Mouse (Mus musculus): ENCODE results near the gene Mrtfa. TPM values are rescaled to one million over a fixed set of nuclear protein-coding genes. Genes with fewer than 3 reads are reported as not detected.

The Mrtfa gene
- polyA plus RNA-seq, 1 experiment from 2014 or later, result 22.9 TPM

DNA sequence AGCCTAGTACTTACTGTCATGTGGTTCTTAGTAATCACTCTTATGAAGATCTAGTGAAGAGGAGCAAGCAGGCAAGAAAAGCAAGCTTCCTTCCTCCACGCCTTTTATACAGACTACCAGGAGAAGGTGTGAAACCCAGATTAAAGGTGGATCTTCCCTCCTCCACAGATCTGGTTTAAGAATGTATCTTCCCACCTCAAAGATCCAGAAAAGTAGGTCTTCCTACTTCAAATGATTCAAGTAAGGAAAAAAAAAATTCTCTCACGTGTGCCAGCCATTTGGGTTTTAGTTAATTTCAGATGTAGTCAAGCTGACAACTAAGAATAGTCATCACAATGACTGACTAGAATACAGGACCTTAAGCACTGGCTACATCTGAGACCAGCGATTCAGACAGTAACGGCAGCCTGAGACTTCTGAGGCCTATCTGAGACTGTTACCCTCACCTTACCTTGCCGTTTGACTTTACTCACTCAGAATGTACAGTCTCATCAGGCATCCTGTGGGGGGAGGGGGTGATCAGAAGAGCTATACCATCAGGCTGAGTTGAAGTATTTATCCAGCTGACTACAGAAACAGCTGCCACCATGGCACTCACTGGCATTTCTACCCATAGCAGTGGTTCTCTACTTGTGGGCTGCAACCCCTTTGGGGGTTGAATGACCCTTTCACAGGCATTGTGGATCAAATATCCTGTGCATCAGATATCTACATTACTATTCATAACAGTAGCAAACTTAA is 121.7 kb downstream of the Mrtfa start:
- Histone ChIP-seq H3K9me3 (no peaks in the 10 kb centered on the region), H3K36me3 (peaks cover 3% of the 10 kb centered on the region; the same call in 1 of the 2 replicates), H3K4me1 (replicated peaks) (no peaks in the 10 kb centered on the region), H3K4me2 (no peak overlapping the region), H3K4me3 (no peak overlapping the region), H3K27ac (no peak overlapping the region), H3K27me3 (no peaks in the 10 kb centered on the region), H3K9ac (no peak overlapping the region)
- ATAC-seq (ENCODE audit: low FRiP score), result no peak
- WGBS, result 95% methylated on average over 5 of the region's 5 CpGs

DNA sequence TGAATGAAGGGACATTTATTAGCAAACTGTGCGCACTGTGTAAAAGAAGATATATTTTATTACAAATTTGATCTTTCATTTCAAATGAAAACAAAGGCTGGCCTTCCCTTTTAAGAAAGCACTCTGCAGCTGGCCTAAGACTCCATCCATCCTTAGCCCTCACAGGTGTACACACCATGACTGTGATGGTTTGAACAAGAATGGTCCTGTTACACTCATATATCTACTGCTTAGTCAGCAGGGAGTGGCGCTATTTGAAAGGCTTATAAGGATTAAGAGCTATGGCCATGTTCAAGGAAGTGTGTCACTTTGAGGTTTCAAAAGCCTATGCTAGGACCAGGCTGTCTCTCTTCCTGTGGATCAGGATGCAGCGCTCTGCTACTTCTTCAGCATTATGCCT is 122.8 kb downstream of the Mrtfa start:
- ATAC-seq (ENCODE audit: low FRiP score), result no peak
- Histone ChIP-seq H3K4me2 (no peak overlapping the region), H3K27me3 (no peaks in the 10 kb centered on the region), H3K36me3 (peaks cover 3% of the 10 kb centered on the region; the same call in 1 of the 2 replicates), H3K9me3 (no peaks in the 10 kb centered on the region), H3K4me3 (no peak overlapping the region), H3K4me1 (replicated peaks) (peaks cover 4% of the 10 kb centered on the region), H3K9ac (no peak overlapping the region), H3K27ac (no peak overlapping the region)
- 97% methylated on average over 3 of the region's 3 CpGs for WGBS

DNA sequence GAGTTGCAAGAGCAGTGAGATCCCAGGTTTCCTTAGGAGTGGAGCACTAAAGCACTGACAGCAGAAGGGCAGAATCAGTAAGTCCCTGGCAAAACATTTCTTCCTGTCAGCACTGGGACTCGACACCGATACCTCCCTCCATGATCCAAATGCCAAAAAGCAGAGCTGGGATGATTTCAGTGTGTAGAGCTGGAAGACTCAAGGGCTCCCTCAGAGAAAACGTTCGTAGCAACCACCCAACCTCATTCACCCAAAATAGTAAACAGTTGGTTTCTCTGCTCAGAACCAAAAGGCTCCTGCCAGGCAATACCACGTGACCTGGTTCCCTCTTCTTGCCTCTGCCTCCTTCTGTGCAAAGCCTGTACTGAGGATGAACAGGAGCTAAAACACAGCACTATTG is 123.6 kb downstream of the Mrtfa start:
- no peak for ATAC-seq (ENCODE audit: low FRiP score)
- no peaks in the 10 kb centered on the region for H3K9me3 ChIP-seq
- H3K9ac ChIP-seq, result no peak overlapping the region
- no peak overlapping the region for H3K27ac ChIP-seq
- no peaks in the 10 kb centered on the region for H3K27me3 ChIP-seq
- H3K4me1 ChIP-seq (replicated peaks), result peaks cover 11% of the 10 kb centered on the region
- peaks cover 3% of the 10 kb centered on the region; the same call in 1 of the 2 replicates for H3K36me3 ChIP-seq
- no peak overlapping the region for H3K4me3 ChIP-seq
- no peak overlapping the region for H3K4me2 ChIP-seq
- 84% methylated on average over 5 of the region's 5 CpGs for WGBS

DNA sequence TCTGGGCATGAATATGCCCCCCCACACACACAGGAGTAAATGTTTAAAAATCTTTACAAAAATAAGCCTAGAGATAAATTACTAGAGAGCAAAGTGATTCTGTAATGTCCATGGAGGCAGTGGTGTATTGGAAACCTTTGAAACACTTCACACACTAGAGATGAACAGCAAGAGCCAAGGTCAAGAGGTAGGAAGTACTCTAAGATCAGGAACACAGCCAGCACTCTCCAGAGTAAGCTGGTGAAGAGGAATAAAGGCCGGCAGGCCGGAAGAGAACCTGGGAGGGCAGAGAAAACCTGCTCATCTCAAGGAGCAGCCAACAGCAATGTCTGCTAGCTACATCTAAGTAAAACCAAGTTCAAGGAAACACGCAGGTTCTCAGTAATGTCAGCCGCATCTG is 125.9 kb downstream of the Mrtfa start:
- no peak overlapping the region for H3K9ac ChIP-seq
- 97% methylated on average over 4 of the region's 4 CpGs for WGBS
- no peak overlapping the region for H3K4me2 ChIP-seq
- no peak overlapping the region for H3K4me3 ChIP-seq
- H3K36me3 ChIP-seq, result peaks cover 3% of the 10 kb centered on the region; the same call in 1 of the 2 replicates
- H3K4me1 ChIP-seq (replicated peaks), result peaks cover 16% of the 10 kb centered on the region
- no peak for ATAC-seq (ENCODE audit: low FRiP score)
- no peaks in the 10 kb centered on the region for H3K27me3 ChIP-seq
- H3K27ac ChIP-seq, result no peak overlapping the region
- no peaks in the 10 kb centered on the region for H3K9me3 ChIP-seq

DNA sequence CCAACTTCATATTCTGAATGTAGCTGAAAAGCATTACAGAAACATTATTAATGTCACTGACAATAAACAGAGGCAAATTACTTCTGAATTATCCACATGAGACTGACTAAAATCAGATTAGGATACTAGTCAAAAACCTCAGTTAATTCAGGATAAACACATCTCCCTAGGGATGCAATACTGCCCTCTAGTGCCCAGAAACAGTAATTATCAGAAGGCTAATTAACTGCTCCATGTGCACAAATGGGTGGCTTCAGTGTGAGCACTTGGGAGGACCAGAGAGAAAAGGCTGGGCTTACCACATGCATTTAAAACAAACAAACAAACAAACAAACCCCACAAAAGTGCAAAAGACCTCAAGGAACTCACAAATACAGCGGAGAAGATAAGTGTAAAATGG is 126.4 kb downstream of the Mrtfa start:
- no peak overlapping the region for H3K9ac ChIP-seq
- no peak overlapping the region for H3K27ac ChIP-seq
- peaks cover 3% of the 10 kb centered on the region; the same call in 1 of the 2 replicates for H3K36me3 ChIP-seq
- H3K9me3 ChIP-seq, result no peaks in the 10 kb centered on the region
- H3K27me3 ChIP-seq, result no peaks in the 10 kb centered on the region
- no peak for ATAC-seq (ENCODE audit: low FRiP score)
- no peak overlapping the region for H3K4me3 ChIP-seq
- 42% methylated on average over 1 of the region's 1 CpGs for WGBS
- peaks cover 16% of the 10 kb centered on the region for H3K4me1 ChIP-seq (replicated peaks)
- no peak overlapping the region for H3K4me2 ChIP-seq

DNA sequence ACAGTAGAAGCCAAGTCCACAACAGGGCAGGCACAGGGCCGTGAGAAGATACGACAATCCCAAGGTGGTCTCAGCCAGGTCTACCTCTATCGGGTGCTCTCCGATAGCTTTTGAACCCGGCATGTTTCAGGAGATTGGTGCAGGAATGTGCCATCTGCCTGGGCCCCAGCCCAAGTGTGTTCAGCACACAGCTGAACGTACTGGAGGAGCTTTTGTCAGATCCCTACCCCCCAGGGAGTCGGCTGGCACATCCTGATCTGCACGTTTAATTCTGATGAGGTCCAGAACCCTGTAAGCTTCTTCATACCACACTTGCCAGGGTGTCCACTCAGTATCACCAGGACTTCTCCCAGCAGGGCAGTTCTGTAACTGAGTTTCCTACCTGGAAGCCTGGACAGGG is 127.9 kb downstream of the Mrtfa start:
- H3K4me1 ChIP-seq (replicated peaks), result peaks cover 16% of the 10 kb centered on the region
- 54% methylated on average over 8 of the region's 8 CpGs for WGBS
- no peak overlapping the region for H3K9ac ChIP-seq
- ATAC-seq (ENCODE audit: low FRiP score), result no peak
- no peak overlapping the region for H3K4me3 ChIP-seq
- no peak overlapping the region for H3K4me2 ChIP-seq
- peak overlapping the region; percentile 30; the same call in 1 of the 2 replicates for H3K27ac ChIP-seq
- no peaks in the 10 kb centered on the region for H3K27me3 ChIP-seq
- no peaks in the 10 kb centered on the region for H3K36me3 ChIP-seq
- no peaks in the 10 kb centered on the region for H3K9me3 ChIP-seq

DNA sequence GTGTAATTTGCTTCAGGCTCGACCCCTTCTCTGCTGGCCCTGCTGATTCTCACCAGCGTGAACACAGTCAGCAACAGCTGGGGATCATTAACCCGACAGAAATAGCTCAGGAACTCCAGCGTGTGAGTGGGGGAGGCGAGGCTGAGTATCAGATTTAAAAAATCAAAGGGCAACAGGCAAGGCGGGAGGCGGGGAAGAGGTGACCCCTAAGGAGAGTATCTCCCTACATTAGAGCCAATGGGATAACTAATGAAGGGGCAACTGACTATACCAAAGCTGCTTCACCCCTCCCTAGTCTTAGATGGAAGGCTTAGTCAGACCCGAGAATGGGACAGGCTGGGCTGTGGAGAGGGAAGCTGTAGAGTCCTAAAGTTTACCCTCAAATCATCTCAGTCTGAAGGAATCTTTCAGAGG is 128.4 kb downstream of the Mrtfa start:
- no peaks in the 10 kb centered on the region for H3K9me3 ChIP-seq
- peak overlapping the region; percentile 30; the same call in 1 of the 2 replicates for H3K27ac ChIP-seq
- H3K9ac ChIP-seq, result no peak overlapping the region
- no peaks in the 10 kb centered on the region for H3K27me3 ChIP-seq
- no peak for ATAC-seq (ENCODE audit: low FRiP score)
- no peak overlapping the region for H3K4me2 ChIP-seq
- no peaks in the 10 kb centered on the region for H3K36me3 ChIP-seq
- 29% methylated on average over 8 of the region's 8 CpGs for WGBS
- no peak overlapping the region for H3K4me3 ChIP-seq
- peaks cover 16% of the 10 kb centered on the region for H3K4me1 ChIP-seq (replicated peaks)

DNA sequence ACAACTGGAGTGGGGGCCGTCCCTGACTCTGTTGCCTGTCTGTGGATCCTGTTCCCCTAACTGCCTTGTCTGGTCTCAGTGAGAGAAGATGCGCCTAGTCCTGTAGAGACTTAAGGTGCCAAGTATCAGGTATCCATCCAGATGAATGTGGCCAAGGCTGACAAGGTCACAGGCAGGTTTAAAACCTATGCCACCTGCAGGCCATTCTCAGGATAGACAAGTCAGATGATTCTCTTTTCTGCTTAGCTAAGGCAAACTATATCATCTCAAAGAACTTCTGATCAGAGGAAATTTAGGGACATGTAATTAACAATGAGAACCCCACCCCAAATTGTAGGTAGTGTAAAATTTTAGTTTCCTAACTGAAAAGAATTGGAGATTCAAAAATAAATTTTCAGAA is 129.6 kb downstream of the Mrtfa start:
- H3K4me2 ChIP-seq, result no peak overlapping the region
- H3K9me3 ChIP-seq, result no peaks in the 10 kb centered on the region
- H3K4me1 ChIP-seq (replicated peaks), result peaks cover 16% of the 10 kb centered on the region
- no peaks in the 10 kb centered on the region for H3K27me3 ChIP-seq
- H3K4me3 ChIP-seq, result no peak overlapping the region
- no peak overlapping the region for H3K27ac ChIP-seq
- 95% methylated on average over 2 of the region's 2 CpGs for WGBS
- no peak for ATAC-seq (ENCODE audit: low FRiP score)
- H3K9ac ChIP-seq, result no peak overlapping the region
- no peaks in the 10 kb centered on the region for H3K36me3 ChIP-seq

DNA sequence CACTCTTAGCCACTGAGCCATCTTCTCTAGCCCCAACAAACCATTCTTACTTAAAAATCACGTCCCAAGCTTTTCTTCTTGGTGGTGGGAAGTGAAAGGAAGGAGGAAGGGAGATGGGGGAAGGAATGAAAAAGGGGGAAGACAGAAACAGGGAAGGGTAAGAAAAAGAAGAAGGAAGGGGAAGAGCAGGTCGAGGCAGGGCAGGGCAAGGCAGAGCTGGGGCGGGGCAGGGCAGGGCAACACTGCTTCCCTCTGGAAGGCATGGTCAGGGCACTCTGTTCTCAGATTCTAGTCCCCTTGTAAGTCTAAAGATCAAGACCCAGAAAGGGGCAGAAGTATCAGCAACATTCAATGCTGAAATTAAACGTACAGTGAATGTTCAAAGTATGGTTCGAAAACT is 132.8 kb downstream of the Mrtfa start:
- WGBS, result 94% methylated on average over 5 of the region's 5 CpGs
- no peak for ATAC-seq (ENCODE audit: low FRiP score)
- Histone ChIP-seq H3K4me3 (no peak overlapping the region), H3K4me1 (replicated peaks) (peaks cover 13% of the 10 kb centered on the region), H3K9ac (no peak overlapping the region), H3K36me3 (no peaks in the 10 kb centered on the region), H3K27me3 (no peaks in the 10 kb centered on the region), H3K9me3 (no peaks in the 10 kb centered on the region), H3K27ac (no peak overlapping the region), H3K4me2 (no peak overlapping the region)

DNA sequence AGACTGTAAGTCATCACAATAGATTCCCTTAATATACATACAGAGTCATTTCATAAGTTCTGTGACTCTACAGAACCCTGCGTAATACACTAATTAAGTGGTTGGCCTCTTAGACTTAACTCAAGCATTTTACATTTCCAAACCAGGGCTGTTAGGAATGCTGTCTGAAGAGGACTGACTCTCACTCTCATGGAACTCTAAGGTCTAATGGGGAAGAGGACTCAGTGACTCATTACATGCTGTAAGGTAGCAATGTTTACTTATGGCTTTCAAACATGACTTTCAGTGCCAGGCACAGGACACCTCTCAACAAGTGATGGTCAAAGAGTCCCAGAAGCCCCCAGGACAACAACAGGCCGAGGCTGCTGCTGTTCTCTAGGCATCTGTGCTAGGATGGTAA is 135.1 kb downstream of the Mrtfa start:
- H3K4me2 ChIP-seq, result no peak overlapping the region
- 96% methylated on average over 2 of the region's 2 CpGs for WGBS
- ATAC-seq (ENCODE audit: low FRiP score), result no peak
- H3K4me1 ChIP-seq (replicated peaks), result no peaks in the 10 kb centered on the region
- H3K4me3 ChIP-seq, result no peak overlapping the region
- H3K27me3 ChIP-seq, result no peaks in the 10 kb centered on the region
- no peak overlapping the region for H3K27ac ChIP-seq
- no peak overlapping the region for H3K9ac ChIP-seq
- no peaks in the 10 kb centered on the region for H3K36me3 ChIP-seq
- H3K9me3 ChIP-seq, result no peaks in the 10 kb centered on the region

DNA sequence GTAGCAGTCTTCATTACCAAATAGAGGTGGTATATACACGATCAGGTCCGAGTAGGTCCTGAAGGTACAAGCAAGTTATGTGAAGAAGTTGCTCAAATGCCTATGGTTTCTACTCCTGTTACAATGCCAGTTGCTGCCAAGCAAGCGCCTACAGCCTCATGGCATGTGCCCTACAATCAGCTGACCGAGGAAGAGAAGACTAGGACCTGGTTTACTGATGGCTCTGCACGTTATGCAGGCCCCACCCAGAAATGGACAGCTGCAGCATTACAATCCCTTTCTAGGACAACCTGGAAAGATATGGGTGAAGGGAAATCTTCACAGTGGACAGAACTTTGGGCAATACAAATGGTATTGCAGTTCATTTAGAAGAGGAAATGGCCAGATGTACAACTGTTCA is 138.1 kb downstream of the Mrtfa start:
- no peak overlapping the region for H3K4me3 ChIP-seq
- no peaks in the 10 kb centered on the region for H3K27me3 ChIP-seq
- no peak overlapping the region for H3K27ac ChIP-seq
- WGBS, result 91% methylated on average over 5 of the region's 5 CpGs
- no peak overlapping the region for H3K9ac ChIP-seq
- no peak for ATAC-seq (ENCODE audit: low FRiP score)
- no peaks in the 10 kb centered on the region for H3K9me3 ChIP-seq
- H3K4me1 ChIP-seq (replicated peaks), result peaks cover 8% of the 10 kb centered on the region
- H3K4me2 ChIP-seq, result no peak overlapping the region
- no peaks in the 10 kb centered on the region for H3K36me3 ChIP-seq

DNA sequence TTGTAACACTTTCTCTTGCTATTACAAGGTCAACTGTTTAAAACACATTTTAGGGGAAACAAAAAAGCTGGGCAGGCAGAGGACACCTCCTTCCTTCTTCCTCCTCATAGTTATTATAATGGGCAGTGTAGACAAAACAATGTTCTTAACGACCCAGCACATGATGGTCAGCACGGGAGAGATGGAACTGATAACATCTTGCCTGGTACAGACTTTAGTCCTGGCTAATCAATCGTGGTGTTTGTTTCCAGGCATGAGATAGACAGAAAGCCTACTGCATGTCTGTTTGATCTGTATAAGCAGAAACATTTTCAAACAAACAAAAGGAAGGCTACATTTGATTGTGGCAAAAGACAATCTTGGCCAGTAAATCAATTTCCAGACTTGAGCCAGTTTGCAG is 140.1 kb downstream of the Mrtfa start:
- Histone ChIP-seq H3K36me3 (no peaks in the 10 kb centered on the region), H3K4me2 (no peak overlapping the region), H3K27ac (peak overlapping the region; percentile 30), H3K9ac (no peak overlapping the region), H3K4me1 (replicated peaks) (peaks cover 11% of the 10 kb centered on the region), H3K27me3 (no peaks in the 10 kb centered on the region), H3K4me3 (no peak overlapping the region), H3K9me3 (no peaks in the 10 kb centered on the region)
- ATAC-seq (ENCODE audit: low FRiP score), result no peak
- WGBS, result 64% methylated on average over 3 of the region's 3 CpGs

DNA sequence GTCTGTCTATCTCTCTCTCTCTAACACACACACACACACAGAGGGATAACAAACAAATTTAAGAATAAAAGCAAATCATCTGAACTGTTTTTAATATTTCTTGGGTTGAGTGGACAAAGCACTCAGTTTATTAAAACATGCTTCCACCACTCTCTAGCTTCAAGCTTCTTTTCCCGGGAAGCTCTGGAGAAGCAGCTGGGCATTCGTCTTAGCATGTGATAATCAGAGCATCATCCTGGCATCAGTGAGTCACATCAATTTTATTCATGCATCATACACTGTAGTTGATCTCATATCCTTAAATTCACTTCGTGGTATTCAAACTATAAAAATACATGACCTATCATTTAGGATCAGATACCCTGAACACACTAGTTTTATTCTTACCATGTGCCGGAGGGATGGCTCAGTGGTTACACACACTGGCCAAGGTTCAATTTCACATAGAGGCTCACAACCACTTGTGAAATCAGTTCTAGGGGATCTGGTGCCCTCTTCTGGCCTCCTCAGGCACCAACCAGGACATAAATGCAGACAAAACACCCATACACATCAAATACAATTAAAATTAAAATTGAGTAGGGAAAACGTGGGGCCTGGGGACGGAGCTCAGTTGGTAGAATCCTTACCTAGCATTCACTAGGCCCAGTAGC is 141.0 kb downstream of the Mrtfa start:
- Histone ChIP-seq H3K4me2 (no peak overlapping the region), H3K9ac (no peak overlapping the region), H3K9me3 (no peaks in the 10 kb centered on the region), H3K27ac (no peak overlapping the region), H3K36me3 (peaks cover 4% of the 10 kb centered on the region; the same call in 1 of the 2 replicates), H3K4me1 (replicated peaks) (peaks cover 11% of the 10 kb centered on the region), H3K4me3 (no peak overlapping the region), H3K27me3 (no peaks in the 10 kb centered on the region)
- 76% methylated on average over 6 of the region's 6 CpGs for WGBS
- no peak for ATAC-seq (ENCODE audit: low FRiP score)

Data from hindbrain, embryonic 13.5 days (tissue).